Mouse (Mus musculus) layer of hippocampus, adult 2 months (tissue): ENCODE measurements around the gene Abcb1a. TPM values are rescaled to one million over a fixed set of nuclear protein-coding genes. Genes with fewer than 3 reads are reported as not detected.
"Not testable (repeated sequence)": the region's sequence is repeated elsewhere in the genome, so short reads cannot be mapped to it uniquely, and the experiment has no call there.

Experiments used
- DNase-seq, 2 experiments: peaks; one replicate each; pipeline ENCODE4 v3.0.0; 2022; ENCODE audit warnings: low spot score in 2 of 2
- H3K27ac ChIP-seq: fragments of 200-600 bp; 2 replicates; pipeline ENCODE4 v1.8.1; 2022
- H3K4me3 ChIP-seq: fragments of 200-600 bp; 2 replicates; pipeline ENCODE4 v1.8.1; 2022; ENCODE audit warnings: mild to moderate bottlenecking
- CTCF ChIP-seq: fragments of 200-600 bp; conservative IDR thresholded peaks from 2 replicates; pipeline ENCODE4 v1.8.1; 2022; ENCODE audit warnings: antibody characterized with exemption, mild to moderate bottlenecking, moderate library complexity
- total RNA-seq, 2 experiments: library from RNA; stranded (reverse); gene quantifications; 2 replicates each; pipeline ENCODE4 v1.2.3; 2021

Gene Abcb1a
- total RNA-seq, 2 experiments from 2014 or later: 17.2 to 17.5 TPM

DNA sequence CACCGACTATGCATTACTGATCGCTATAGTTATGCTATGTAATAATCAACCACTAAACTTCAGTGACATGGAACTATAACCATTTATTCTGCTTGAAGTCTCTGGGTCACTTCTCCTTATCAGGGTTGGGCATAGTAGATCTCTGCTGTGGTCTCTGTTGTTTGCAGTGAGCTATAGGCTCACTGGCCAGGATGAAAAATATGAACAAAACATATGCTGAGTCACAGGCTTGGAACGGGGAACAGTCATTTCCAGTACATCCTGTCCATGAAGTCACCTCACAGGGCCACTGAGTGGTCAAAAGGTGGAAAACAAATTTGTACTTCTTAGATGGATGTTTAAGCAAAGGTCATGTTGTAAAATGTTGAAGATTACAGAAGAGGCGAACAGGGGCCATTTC lies 77.2 kb downstream of the Abcb1a start:
- no peak overlapping the region for H3K27ac ChIP-seq
- no peak for DNase-seq
- H3K4me3 ChIP-seq: no peak overlapping the region
- TF ChIP-seq CTCF: no peak

DNA sequence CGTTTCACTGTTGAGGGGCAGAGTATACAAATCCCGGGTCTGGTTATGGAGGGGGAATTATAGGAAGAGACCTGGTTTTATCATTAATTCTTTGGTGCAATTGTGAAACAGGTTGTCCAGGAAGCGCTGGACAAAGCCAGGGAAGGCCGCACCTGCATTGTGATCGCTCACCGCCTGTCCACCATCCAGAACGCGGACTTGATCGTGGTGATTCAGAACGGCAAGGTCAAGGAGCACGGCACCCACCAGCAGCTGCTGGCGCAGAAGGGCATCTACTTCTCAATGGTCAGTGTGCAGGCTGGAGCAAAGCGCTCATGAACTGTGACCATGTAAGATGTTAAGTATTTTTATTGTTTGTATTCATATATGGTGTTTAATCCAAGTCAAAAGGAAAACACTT lies 87.4 kb downstream of the Abcb1a start:
- DNase-seq, H3K27ac ChIP-seq, H3K4me3 ChIP-seq: not testable (repeated sequence)

GRCm38 (mm10) chr5:8772866-8773265 lies 113.0 kb downstream of the Abcb1a start:
- no peak for TF ChIP-seq CTCF

DNA sequence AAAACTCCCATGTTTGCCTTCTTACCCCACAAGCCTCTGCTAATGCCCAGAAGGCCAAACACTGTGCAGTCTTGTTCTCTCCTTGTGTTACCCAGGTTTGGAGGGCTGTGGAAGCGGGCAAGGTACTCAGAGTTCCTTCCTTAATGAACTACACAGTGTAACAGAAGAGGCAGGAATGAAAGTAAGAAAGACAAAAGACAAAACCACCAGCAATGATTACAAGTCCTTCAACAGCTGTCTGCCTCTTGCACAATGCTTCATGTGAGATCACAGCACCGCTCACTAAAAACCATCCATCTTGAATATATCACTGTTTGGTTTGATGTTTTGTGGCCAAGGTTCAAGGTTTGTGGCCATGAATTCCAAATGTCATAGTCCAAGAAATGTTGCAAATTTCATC lies 118.4 kb downstream of the Abcb1a start:
- Histone ChIP-seq H3K27ac (no peak overlapping the region), H3K4me3 (no peak overlapping the region)
- no peak for TF ChIP-seq CTCF
- DNase-seq: no peak

More at GRCm38 (mm10) chr5:8772866-8773265, 113.0 kb downstream of the Abcb1a start:
- no peak for DNase-seq
- Histone ChIP-seq H3K4me3 (no peak overlapping the region), H3K27ac (no peak overlapping the region)

- TF ChIP-seq CTCF: no peak
- no peak for DNase-seq
- H3K4me3 ChIP-seq: no peak overlapping the region
- H3K27ac ChIP-seq: no peak overlapping the region
Observed at GRCm38 (mm10) chr5:8778751-8779150, 118.9 kb downstream of the Abcb1a start.

- TF ChIP-seq CTCF: no peak
- Histone ChIP-seq H3K4me3 (no peak overlapping the region), H3K27ac (no peak overlapping the region)
- DNase-seq: no peak
Observed at GRCm38 (mm10) chr5:8792281-8792680, 132.4 kb downstream of the Abcb1a start.

Other genes starting within 250 kb of the Abcb1a start
- gene Dbf4, start 237.4 kb upstream of the Abcb1a start, total RNA-seq: 1 to 10 TPM; 2.0 TPM
- 10 to 100 TPM; 11.2 to 12.3 TPM for gene Slc25a40, start 237.2 kb upstream of the Abcb1a start, total RNA-seq
- 10 to 100 TPM; 31.8 to 32.7 TPM for gene Rundc3b, start 37.1 kb upstream of the Abcb1a start, total RNA-seq
- gene Abcb1b, start 138.1 kb downstream of the Abcb1a start, total RNA-seq: 1 to 10 TPM; 3.4 to 4.8 TPM
- gene Abcb4, start 233.6 kb downstream of the Abcb1a start, total RNA-seq: 1 to 10 TPM; 5.8 to 6.5 TPM